Mouse (Mus musculus): ENCODE results near the gene Gm14459. TPM values are rescaled to one million over a fixed set of nuclear protein-coding genes. Genes with fewer than 3 reads are reported as not detected.
"Not testable (repeated sequence)": the region's sequence is repeated elsewhere in the genome, so short reads cannot be mapped to it uniquely, and the experiment has no call there.

Gene Gm14459
- not detected in 2 replicates for polyA plus RNA-seq (2015; fragmentation: Nextera tagmentation; extraction: Ambion mirVana)

DNA sequence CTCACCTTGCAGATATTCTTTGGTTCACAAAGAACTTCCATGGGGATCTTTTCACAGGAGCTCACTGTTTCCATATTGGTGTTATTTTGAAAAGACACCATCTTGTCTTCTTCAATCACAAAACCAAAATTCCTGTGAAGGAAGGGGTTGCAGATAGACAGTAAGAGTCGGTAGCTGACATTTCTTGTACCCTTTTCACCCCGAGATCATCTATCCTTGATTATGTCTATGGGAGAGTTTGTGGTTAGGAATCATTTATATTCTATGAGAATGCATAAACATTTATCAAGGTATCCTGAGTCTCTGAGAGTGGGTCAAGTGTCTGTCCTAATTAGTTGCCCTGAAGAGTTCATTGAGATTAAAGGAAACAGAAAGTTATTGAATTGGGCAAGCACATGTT is at the start of gene Gm14459:
TSS of gene Gm14459 (minus strand) at position 101 of the 400 bp plus-strand sequence.
- Histone ChIP-seq H3K27ac (no peak within 1 kb of the TSS), H3K9me3 (no peaks in the 10 kb centered on the region), H3K36me3 (replicated peaks) (no peaks in the 10 kb centered on the region), H3K4me1 (no peaks in the 10 kb centered on the region), H3K27me3 (replicated peaks) (no peaks in the 10 kb centered on the region), H3K9ac (no peak within 1 kb of the TSS), H3K4me2 (no peak within 1 kb of the TSS), H3K4me3 (no peak within 1 kb of the TSS)
- no peak for ATAC-seq (replicated peaks)
- 72% methylated on average over 2 of the region's 2 CpGs for WGBS

DNA sequence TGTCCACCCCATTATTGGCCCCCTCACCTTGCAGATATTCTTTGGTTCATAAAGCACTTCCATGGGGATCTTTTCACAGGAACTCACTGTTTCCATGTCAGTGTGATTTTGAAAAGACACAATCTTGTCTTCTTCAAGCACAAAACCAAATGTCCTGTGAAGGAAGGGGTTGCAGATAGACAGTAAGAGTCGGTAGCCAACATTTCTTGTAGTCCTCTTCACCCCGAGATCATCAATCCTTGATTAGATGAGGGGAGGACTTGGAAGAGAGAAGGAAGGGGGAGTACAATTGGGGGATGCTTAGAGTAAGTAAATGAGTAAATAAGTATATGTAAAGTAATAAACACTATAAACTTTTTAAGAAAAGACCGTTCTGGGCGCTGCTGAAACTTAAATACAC is 23.4 kb upstream of the Gm14459 start, which contains the start of gene Ssxb6:
TSS of gene Ssxb6 (minus strand) at position 101 of the 400 bp plus-strand sequence.
- H3K4me3 ChIP-seq; H3K9me3 ChIP-seq; H3K4me2 ChIP-seq; ATAC-seq (replicated peaks); H3K36me3 ChIP-seq (replicated peaks); H3K27me3 ChIP-seq (replicated peaks); H3K9ac ChIP-seq; H3K27ac ChIP-seq; H3K4me1 ChIP-seq: not testable (repeated sequence)
- 73% methylated on average over 4 of the region's 4 CpGs for WGBS

Other genes with a start within 250 kb of the Gm14459 start
- not detected in 2 replicates for gene Ssxb10, start 197.5 kb downstream of the Gm14459 start, polyA plus RNA-seq (2015; fragmentation: Nextera tagmentation; extraction: Ambion mirVana)
- gene Ssxb9, start 158.0 kb downstream of the Gm14459 start, polyA plus RNA-seq (2015; fragmentation: Nextera tagmentation; extraction: Ambion mirVana) = not detected in 2 replicates
- not detected in 2 replicates for gene Ssxb1, start 111.6 kb downstream of the Gm14459 start, polyA plus RNA-seq (2015; fragmentation: Nextera tagmentation; extraction: Ambion mirVana)
- not detected in 2 replicates for gene Ssxb2, start 63.2 kb downstream of the Gm14459 start, polyA plus RNA-seq (2015; fragmentation: Nextera tagmentation; extraction: Ambion mirVana)
- not detected in 2 replicates for gene Ssxb6, start 23.3 kb upstream of the Gm14459 start, polyA plus RNA-seq (2015; fragmentation: Nextera tagmentation; extraction: Ambion mirVana)
- not detected in 2 replicates for gene Ssxb3, start 66.9 kb upstream of the Gm14459 start, polyA plus RNA-seq (2015; fragmentation: Nextera tagmentation; extraction: Ambion mirVana)
- gene Ssxb8, start 165.9 kb upstream of the Gm14459 start, polyA plus RNA-seq (2015; fragmentation: Nextera tagmentation; extraction: Ambion mirVana) = not detected in 2 replicates
- not detected in 2 replicates for gene Ssx9, start 223.5 kb upstream of the Gm14459 start, polyA plus RNA-seq (2015; fragmentation: Nextera tagmentation; extraction: Ambion mirVana)

All from midbrain, embryonic 15.5 days (tissue).